Mouse (Mus musculus) E14TG2a.4 (cell line): ENCODE results near the gene Syt6.

Source experiments
- H3K27me3 ChIP-seq: 2 replicates; pipeline ENCODE4 v1.6.1; 2014; ENCODE audit warnings: low read length, control low read depth; ENCODE audit not compliant: insufficient read depth
- H3K36me3 ChIP-seq: 2 replicates; pipeline ENCODE4 v1.6.1; 2014; ENCODE audit warnings: low read length, control low read depth; ENCODE audit not compliant: insufficient read depth
- H3K4me1 ChIP-seq: replicated peaks from 2 replicates; pipeline ENCODE4 v1.6.1; 2014; ENCODE audit warnings: low read depth, low read length, control low read depth
- H3K4me3 ChIP-seq: replicated peaks from 2 replicates; pipeline ENCODE4 v1.5.1; 2014; ENCODE audit warnings: mild to moderate bottlenecking, low read length
- H3K9me3 ChIP-seq: 2 replicates; pipeline ENCODE4 v1.6.1; 2014; ENCODE audit warnings: low read length, control low read depth
- CTCF ChIP-seq: conservative IDR thresholded peaks from 2 replicates; pipeline ENCODE4 v1.5.1; 2014; ENCODE audit warnings: low read length
- NANOG ChIP-seq: IDR thresholded peaks from 2 replicates; pipeline ENCODE4 v1.6.1; 2014; ENCODE audit warnings: borderline replicate concordance, low read length, mixed read lengths
- POU5F1 ChIP-seq: IDR thresholded peaks from 2 replicates; pipeline ENCODE4 v1.6.1; 2014; ENCODE audit warnings: low read length, borderline replicate concordance

Gene Syt6

DNA sequence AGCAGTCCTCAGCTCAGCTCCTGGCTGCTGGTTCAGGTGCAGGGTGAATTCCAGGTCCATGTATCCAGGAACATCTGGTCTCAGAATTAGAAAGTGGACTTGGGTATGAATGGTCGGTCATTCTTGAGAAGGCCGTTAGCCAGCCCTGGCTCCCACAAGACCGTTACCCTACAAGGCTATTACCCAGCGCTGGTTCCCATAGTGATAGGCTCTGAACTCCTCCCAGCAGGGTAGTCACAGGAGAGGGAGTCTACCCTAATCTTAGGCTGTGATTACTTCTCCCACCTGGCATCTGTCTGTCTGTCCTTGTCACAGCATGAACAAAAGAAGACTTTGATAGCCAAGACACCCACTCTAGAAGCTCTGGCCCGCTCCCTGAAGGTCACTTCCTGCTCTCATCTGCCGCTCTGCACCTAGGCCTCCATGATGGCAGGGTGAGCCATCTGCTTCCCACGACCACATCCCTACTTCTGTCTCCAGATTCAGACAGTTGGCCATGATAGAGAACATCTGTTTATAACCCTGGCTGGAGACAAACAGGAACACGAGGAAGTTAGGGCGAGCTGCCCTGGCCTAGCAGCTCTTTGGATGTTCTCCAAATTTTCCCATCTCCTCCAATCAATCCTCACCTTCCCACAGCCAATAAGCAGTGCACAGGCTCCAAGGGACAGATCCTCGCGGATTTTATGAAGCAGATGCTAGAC, 72.3 kb downstream of the Syt6 start:
- no peak for TF ChIP-seq POU5F1
- no peak for TF ChIP-seq CTCF
- no peak for TF ChIP-seq NANOG
- Histone ChIP-seq H3K9me3 (peaks cover 28% of the 10 kb centered on the region), H3K4me3 (no peak overlapping the region), H3K36me3 (no peaks in the 10 kb centered on the region), H3K27me3 (no peaks in the 10 kb centered on the region; the same call in 1 of the 2 replicates), H3K4me1 (no peaks in the 10 kb centered on the region)

DNA sequence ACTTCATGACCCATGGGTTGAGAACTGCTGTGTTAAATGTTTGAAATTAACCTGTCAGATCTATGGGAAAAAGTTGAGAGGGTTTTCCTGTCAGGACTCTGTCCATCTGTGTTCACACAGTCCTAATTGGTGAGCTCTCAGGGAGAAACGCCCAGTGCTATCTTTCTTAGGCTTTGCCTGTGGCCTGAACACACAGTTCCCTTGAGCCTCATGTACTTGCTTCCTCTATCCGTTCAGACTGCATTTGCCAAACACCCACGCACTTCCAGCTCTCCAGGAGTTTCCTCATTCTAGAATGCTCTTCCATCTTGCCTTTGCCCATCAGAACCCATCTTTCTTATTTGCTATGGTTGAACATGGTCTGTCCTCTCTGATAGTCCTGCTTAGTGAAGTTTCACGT, 73.5 kb downstream of the Syt6 start:
- no peaks in the 10 kb centered on the region for H3K27me3 ChIP-seq
- H3K4me1 ChIP-seq = peaks cover 5% of the 10 kb centered on the region
- H3K36me3 ChIP-seq = no peaks in the 10 kb centered on the region
- H3K9me3 ChIP-seq = peaks cover 28% of the 10 kb centered on the region
- TF ChIP-seq NANOG = no peak
- no peak for TF ChIP-seq POU5F1
- no peak for TF ChIP-seq CTCF
- H3K4me3 ChIP-seq = no peak overlapping the region

- Histone ChIP-seq H3K4me1 (peaks cover 5% of the 10 kb centered on the region), H3K9me3 (peaks cover 28% of the 10 kb centered on the region), H3K36me3 (no peaks in the 10 kb centered on the region), H3K27me3 (no peaks in the 10 kb centered on the region), H3K4me3 (no peak overlapping the region)
- TF ChIP-seq CTCF = no peak
- no peak for TF ChIP-seq NANOG
- no peak for TF ChIP-seq POU5F1
Observed at GRCm38 (mm10) chr3:103649716-103650115, 74.7 kb downstream of the Syt6 start.

DNA sequence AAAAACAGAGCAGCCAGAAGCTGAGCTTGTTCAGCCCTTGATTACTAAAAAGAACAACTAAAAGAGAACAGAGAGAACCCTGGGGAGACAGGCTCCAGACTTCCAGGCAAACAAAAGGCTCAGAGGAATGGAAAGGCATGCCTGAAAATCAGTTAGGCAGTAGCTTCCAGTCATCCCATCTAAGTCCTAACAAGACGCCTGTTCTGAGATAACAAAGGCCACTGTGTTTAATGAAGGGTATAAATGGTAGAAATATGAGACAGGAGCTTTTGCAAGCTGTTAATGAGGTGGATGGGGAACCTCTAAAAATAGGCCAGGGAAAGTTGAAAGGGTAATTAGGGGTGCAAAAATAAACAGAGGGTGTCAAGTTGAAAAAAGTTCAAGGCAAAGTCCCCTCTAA, 75.4 kb downstream of the Syt6 start:
- Histone ChIP-seq H3K4me3 (no peak overlapping the region), H3K9me3 (peaks cover 28% of the 10 kb centered on the region), H3K4me1 (peaks cover 5% of the 10 kb centered on the region), H3K27me3 (no peaks in the 10 kb centered on the region), H3K36me3 (no peaks in the 10 kb centered on the region)
- TF ChIP-seq POU5F1 = no peak
- TF ChIP-seq CTCF = no peak
- no peak for TF ChIP-seq NANOG

- no peak overlapping the region for H3K4me3 ChIP-seq
- TF ChIP-seq POU5F1 (no peak), CTCF (no peak), NANOG (no peak)
- H3K9me3 ChIP-seq = no peaks in the 10 kb centered on the region
- no peaks in the 10 kb centered on the region for H3K27me3 ChIP-seq
- no peaks in the 10 kb centered on the region for H3K36me3 ChIP-seq
- H3K4me1 ChIP-seq = peaks cover 3% of the 10 kb centered on the region; the same call in 1 of the 2 replicates
Observed at GRCm38 (mm10) chr3:103660012-103660411, 85.0 kb downstream of the Syt6 start.

DNA sequence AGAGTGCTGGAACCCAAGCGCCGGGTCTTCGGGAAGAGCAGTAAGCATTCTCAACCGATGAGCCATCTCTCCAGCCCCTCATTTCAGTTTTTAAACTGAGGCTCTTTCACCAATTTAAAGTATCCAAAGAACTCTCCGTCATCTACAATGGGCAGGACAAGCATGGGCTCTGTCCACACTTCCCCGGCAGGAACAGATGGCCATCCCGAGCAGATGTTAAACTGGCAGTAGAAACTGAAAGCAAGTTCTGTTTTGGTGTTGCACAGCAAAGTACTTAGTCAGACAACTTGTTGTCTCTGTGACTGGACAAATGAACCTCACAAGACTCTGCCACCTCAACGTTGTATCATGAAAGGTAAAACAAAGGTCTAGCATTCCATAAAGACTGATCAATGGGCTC, 86.7 kb downstream of the Syt6 start:
- TF ChIP-seq NANOG (no peak), CTCF (no peak), POU5F1 (no peak)
- no peak overlapping the region for H3K4me3 ChIP-seq
- H3K36me3 ChIP-seq = no peaks in the 10 kb centered on the region
- H3K4me1 ChIP-seq = peaks cover 3% of the 10 kb centered on the region; the same call in 1 of the 2 replicates
- H3K27me3 ChIP-seq = no peaks in the 10 kb centered on the region
- H3K9me3 ChIP-seq = no peaks in the 10 kb centered on the region

GRCm38 (mm10) chr3:103663385-103663784, 88.4 kb downstream of the Syt6 start:
- H3K36me3 ChIP-seq = no peaks in the 10 kb centered on the region
- H3K4me1 ChIP-seq = peaks cover 3% of the 10 kb centered on the region; the same call in 1 of the 2 replicates
- no peak overlapping the region for H3K4me3 ChIP-seq
- no peaks in the 10 kb centered on the region for H3K27me3 ChIP-seq
- TF ChIP-seq NANOG (no peak), POU5F1 (no peak), CTCF (no peak)
- no peaks in the 10 kb centered on the region for H3K9me3 ChIP-seq

- no peak for TF ChIP-seq CTCF
- no peak for TF ChIP-seq POU5F1
- no peak for TF ChIP-seq NANOG
- H3K27me3 ChIP-seq = 0 out of 2 replicates have a peak, but pooled peaks cover 6% of the 10 kb centered on the region
- no peaks in the 10 kb centered on the region for H3K4me1 ChIP-seq
- H3K9me3 ChIP-seq = no peaks in the 10 kb centered on the region
- H3K36me3 ChIP-seq = no peaks in the 10 kb centered on the region
- no peak overlapping the region for H3K4me3 ChIP-seq
Observed at GRCm38 (mm10) chr3:103672113-103672512, 97.1 kb downstream of the Syt6 start.

GRCm38 (mm10) chr3:103672716-103673115, 97.7 kb downstream of the Syt6 start:
- no peak for TF ChIP-seq POU5F1
- TF ChIP-seq CTCF = no peak
- no peak for TF ChIP-seq NANOG
- H3K4me3 ChIP-seq = no peak overlapping the region
- peaks cover 4% of the 10 kb centered on the region for H3K4me1 ChIP-seq
- no peaks in the 10 kb centered on the region for H3K9me3 ChIP-seq
- H3K36me3 ChIP-seq = no peaks in the 10 kb centered on the region
- H3K27me3 ChIP-seq = 0 out of 2 replicates have a peak, but pooled peaks cover 6% of the 10 kb centered on the region
